Mouse (Mus musculus): ENCODE data around the gene Dgke. TPM values are rescaled to one million over a fixed set of nuclear protein-coding genes. Genes with fewer than 3 reads are reported as not detected.
"Not testable (repeated sequence)": the region's sequence is repeated elsewhere in the genome, so short reads cannot be mapped to it uniquely, and the experiment has no call there.

Gene Dgke
- polyA plus RNA-seq, 1 experiment: 35.7 TPM

GRCm38 (mm10) chr11:89006404-89006803 lies 60.2 kb downstream of the Dgke start:
- DNase-seq (ENCODE audit: extremely low spot score in 1 of 2, low spot score in 1 of 2): no peak

GRCm38 (mm10) chr11:89005473-89005872 lies 61.2 kb downstream of the Dgke start:
- DNase-seq (ENCODE audit: extremely low spot score in 1 of 2, low spot score in 1 of 2): no peak

DNA sequence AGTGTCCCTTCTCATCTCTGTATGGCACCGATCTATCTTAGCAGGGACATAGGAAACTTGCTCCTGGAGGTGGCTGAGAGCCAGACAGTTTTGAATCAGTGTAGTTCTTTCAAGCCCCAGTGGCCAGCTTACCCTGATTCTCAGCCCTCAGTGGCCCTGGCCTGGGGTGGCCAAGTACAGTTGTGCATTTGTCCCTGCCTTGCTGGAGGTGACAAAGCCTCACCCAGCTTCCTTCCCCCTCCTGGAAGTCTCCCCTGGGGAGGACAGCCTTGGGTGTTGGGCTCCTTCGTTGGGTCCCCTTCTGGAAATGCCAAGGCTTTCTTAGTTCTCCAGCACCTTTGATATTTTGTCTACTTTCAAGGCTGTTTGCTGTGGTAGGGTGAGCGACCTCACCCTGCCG lies 62.9 kb downstream of the Dgke start:
- no peak for DNase-seq (ENCODE audit: extremely low spot score in 1 of 2, low spot score in 1 of 2)

GRCm38 (mm10) chr11:89003078-89003477 lies 63.6 kb downstream of the Dgke start:
- DNase-seq (ENCODE audit: extremely low spot score in 1 of 2, low spot score in 1 of 2): no peak

DNA sequence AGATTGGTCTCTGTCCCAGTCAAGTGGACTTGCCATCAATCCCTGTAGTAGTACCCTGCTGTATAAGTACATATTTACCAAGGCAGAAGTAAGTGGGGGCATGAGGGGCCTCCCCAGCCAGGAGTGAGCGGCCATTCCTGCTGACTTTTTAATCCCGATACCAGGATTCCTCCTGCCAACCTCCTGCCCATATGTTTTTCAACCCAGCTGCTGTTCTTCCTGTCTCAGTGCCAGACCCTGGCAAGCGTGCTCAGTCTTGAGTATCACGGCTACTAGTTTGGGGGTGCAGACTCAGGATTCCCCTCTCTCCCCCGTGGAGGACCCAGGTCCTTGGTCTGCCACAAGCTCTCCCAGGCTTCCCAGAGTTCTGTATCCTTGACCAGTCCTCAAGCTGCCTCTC lies 64.0 kb downstream of the Dgke start:
- no peak for DNase-seq (ENCODE audit: extremely low spot score in 1 of 2, low spot score in 1 of 2)

GRCm38 (mm10) chr11:89002068-89002467 lies 64.6 kb downstream of the Dgke start:
- DNase-seq (ENCODE audit: extremely low spot score in 1 of 2, low spot score in 1 of 2): no peak

DNA sequence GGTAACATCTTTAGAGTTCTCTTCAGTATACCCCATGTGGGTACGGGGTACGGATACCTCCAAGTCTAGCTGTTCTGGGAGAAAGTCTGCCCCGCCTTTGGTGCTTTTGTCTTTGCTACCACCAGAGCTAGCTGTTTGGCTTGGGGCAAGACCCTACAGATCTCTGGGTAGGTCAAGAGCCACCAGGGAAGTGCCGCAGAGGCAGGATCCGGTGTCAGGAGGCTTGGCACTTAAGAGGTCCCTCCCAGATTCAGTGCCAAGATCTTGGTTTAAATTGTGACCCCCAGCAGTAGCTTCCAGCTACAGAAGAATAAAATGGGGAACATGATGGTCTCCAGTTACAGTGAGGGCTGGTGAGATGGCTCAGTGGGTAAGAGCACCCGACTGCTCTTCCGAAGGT lies 65.1 kb downstream of the Dgke start:
- DNase-seq (ENCODE audit: extremely low spot score in 1 of 2, low spot score in 1 of 2): no peak

DNA sequence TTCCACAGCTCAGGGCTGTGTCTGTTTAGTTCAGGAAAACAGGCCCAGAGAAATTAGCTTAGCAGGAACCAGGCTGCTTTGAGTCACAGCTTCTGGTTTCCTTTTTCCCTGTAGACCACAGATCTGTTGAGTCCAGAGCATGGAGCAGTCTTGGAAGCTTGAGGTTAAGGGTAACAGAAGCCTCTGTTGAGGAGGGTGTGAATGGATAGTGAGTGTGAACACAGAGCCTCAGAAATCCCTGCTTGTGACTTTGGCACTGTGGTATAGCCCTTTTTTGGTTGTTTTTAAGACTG lies 66.2 kb downstream of the Dgke start:
- no peak for DNase-seq (ENCODE audit: extremely low spot score in 1 of 2, low spot score in 1 of 2)

GRCm38 (mm10) chr11:88999723-89000526 lies 66.7 kb downstream of the Dgke start:
- no peak for DNase-seq (ENCODE audit: extremely low spot score in 1 of 2, low spot score in 1 of 2)

DNA sequence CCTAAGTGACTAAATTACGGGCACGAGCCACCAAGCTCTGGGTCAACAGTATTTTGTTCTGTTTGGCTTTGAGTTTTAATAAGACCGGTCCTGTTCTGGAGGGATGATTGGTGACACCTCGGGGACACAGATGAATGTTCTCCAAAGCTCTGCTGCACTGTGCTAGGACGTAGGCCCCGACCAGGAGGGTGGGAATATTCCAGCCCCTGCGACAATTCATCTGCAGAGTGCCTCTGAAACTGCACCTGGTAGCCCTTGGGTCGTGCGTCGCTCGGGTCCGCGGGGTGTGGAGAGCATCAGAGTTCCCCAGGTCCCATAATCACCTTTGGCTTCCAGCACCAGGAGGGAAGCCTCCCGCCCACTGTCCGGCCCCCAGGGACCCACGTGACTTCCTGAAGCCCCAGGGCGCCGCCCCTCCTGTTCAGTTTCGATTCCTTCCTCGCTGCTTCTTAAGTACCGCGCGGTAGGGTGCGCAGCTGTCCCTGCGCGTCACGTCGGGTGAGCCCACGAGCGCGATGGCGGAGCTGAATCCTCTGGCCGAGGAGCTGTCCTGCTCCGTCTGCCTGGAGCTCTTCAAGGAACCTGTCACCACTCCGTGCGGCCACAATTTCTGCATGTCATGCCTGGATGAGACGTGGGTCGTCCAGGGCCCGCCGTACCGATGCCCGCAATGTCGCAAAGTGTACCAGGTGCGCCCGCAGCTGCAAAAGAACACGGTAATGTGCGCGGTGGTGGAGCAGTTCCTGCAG lies 67.5 kb downstream of the Dgke start, which contains the start of gene Trim25:
Trim25 (plus strand) TSS at position 403 of the 749 bp plus-strand sequence.
- peak in 1 of 2 experiments; percentile 46 for DNase-seq (ENCODE audit: extremely low spot score in 1 of 2, low spot score in 1 of 2)

- DNase-seq (ENCODE audit: extremely low spot score in 1 of 2, low spot score in 1 of 2): no peak
Measured at GRCm38 (mm10) chr11:88998406-88998805, 68.2 kb downstream of the Dgke start.

GRCm38 (mm10) chr11:88997343-88997742 lies 69.3 kb downstream of the Dgke start:
- not testable (repeated sequence) for DNase-seq (ENCODE audit: extremely low spot score in 1 of 2, low spot score in 1 of 2)

DNA sequence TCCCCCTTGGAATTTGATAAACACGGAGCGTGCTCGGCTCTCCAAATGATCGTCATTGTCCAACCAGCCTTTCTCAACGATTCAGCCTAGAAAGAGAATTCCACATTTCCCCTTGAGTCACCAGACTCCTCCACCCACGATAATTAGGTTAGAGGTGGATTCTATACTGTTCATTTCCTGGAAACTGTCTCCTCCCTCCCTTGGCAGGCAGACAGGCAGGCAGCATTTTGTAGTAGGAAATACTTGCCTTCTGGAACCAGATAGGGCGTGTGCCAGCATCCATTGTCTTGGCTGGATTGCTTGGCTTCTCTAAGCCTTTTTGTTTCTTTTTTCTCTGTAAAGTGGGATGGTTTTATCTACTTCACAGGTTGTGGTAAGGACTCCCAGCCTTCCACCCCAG lies 70.2 kb downstream of the Dgke start:
- DNase-seq (ENCODE audit: extremely low spot score in 1 of 2, low spot score in 1 of 2): no peak

GRCm38 (mm10) chr11:88995616-88996015 lies 71.0 kb downstream of the Dgke start:
- no peak for DNase-seq (ENCODE audit: extremely low spot score in 1 of 2, low spot score in 1 of 2)

GRCm38 (mm10) chr11:88994492-88994891 lies 72.2 kb downstream of the Dgke start:
- DNase-seq (ENCODE audit: extremely low spot score in 1 of 2, low spot score in 1 of 2): no peak

- DNase-seq (ENCODE audit: extremely low spot score in 1 of 2, low spot score in 1 of 2): peak in 1 of 2 experiments; percentile 58
Measured at GRCm38 (mm10) chr11:88993625-88994024, 73.0 kb downstream of the Dgke start.

- DNase-seq (ENCODE audit: extremely low spot score in 1 of 2, low spot score in 1 of 2): no peak
Measured at GRCm38 (mm10) chr11:88993186-88993585, 73.5 kb downstream of the Dgke start.

- DNase-seq (ENCODE audit: extremely low spot score in 1 of 2, low spot score in 1 of 2): peak in 1 of 2 experiments; percentile 42
Measured at GRCm38 (mm10) chr11:88989530-88989929, 77.1 kb downstream of the Dgke start.

GRCm38 (mm10) chr11:88988956-88989355 lies 77.7 kb downstream of the Dgke start:
- DNase-seq (ENCODE audit: extremely low spot score in 1 of 2, low spot score in 1 of 2): no peak

DNA sequence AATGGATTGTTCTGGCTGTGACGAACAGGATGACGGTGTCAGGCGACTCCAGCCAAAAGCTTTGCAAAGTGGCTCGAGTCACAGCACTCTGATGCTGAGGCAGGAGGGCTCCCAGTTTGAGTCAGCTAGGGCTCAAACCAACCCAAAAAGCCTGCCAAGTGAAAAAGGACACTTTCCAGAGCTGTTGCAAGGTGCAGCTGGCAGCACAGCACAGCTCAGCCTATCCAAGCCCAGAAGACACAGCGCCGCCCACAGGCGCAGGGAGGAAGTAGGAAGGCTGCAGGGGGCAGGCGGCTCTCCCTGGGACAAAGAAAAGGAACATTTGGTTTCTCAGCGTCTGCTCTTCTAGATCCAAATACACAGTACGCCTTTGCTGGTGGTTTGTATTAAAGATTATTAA lies 80.0 kb downstream of the Dgke start:
- no peak for DNase-seq (ENCODE audit: extremely low spot score in 1 of 2, low spot score in 1 of 2)

All from frontal cortex, adult 2 months (tissue).